Mouse (Mus musculus) midbrain, embryonic 12.5 days (tissue): ENCODE measurements around the gene Col4a5. TPM values are rescaled to one million over a fixed set of nuclear protein-coding genes. Genes with fewer than 3 reads are reported as not detected.

Experiments used
- ATAC-seq: fragments of 200-750 bp; cut with Nextera tagmentation; 2 replicates; pipeline ENCODE4 v1.8.0; 2017; ENCODE audit warnings: low read depth, moderate TSS enrichment, moderate library complexity; ENCODE audit not compliant: low FRiP score
- H3K27ac ChIP-seq: fragments of 300-500 bp; sonication (generic); replicated peaks from 2 replicates; pipeline ENCODE4 v1.5.1; 2016; ENCODE audit warnings: mild to moderate bottlenecking
- H3K27me3 ChIP-seq: fragments of 300-500 bp; sonication (generic); 2 replicates; pipeline ENCODE4 v1.6.1; 2016; ENCODE audit warnings: mild to moderate bottlenecking
- H3K36me3 ChIP-seq: fragments of 300-500 bp; sonication (generic); 2 replicates; pipeline ENCODE4 v1.6.1; 2016
- H3K4me1 ChIP-seq: fragments of 300-500 bp; sonication (generic); 2 replicates; pipeline ENCODE4 v1.6.1; 2016
- H3K4me2 ChIP-seq: fragments of 300-500 bp; sonication (generic); replicated peaks from 2 replicates; pipeline ENCODE4 v1.6.1; 2016; ENCODE audit warnings: mild to moderate bottlenecking, moderate library complexity
- H3K4me3 ChIP-seq: fragments of 300-500 bp; sonication (generic); 2 replicates; pipeline ENCODE4 v1.5.1; 2016; ENCODE audit warnings: mild to moderate bottlenecking
- H3K9ac ChIP-seq: fragments of 300-500 bp; sonication (generic); replicated peaks from 2 replicates; pipeline ENCODE4 v1.6.1; 2016; ENCODE audit warnings: mild to moderate bottlenecking, moderate library complexity
- H3K9me3 ChIP-seq: fragments of 300-500 bp; sonication (generic); 2 replicates; pipeline ENCODE4 v1.6.1; 2016; ENCODE audit warnings: mild to moderate bottlenecking
- WGBS: fragments of 180-500 bp; shearing (Covaris S2); methylation state at CpG from one replicate; pipeline ENCODE4 v1.1.7; 2016; 5-methylcytosine and 5-hydroxymethylcytosine counted together
- polyA plus RNA-seq: library from polyadenylated mRNA; unstranded; fragments of >200 nt; fragmentation: Nextera tagmentation; extraction: Ambion mirVana; gene quantifications from 2 replicates; pipeline ENCODE4 v1.2.1, GENCODE M21; 2016

Col4a5 gene
- polyA plus RNA-seq, 1 experiment from 2014 or later: 15.5 TPM

DNA sequence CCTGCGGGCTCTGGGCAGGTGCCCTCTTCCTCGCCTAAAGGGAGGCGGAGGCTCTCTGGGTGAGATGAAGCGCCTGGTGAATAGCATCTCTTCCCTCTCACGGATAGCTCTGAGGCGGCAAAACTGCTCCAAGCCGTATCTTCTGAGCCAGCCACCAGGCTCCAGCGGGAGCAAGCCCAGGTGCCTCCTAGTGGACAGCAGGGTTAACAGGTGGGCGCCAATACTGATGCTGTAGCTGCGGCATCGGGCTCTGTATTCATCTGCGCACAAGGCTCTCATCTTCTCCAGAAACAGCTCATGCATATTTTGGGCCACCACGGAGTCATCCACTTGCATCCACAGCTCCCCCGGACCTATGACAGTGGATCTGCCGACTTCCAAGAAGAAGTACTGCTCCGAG, 248.8 kb downstream of the Col4a5 start:
- peaks cover 72% of the 10 kb centered on the region for H3K27me3 ChIP-seq
- no peak overlapping the region for H3K27ac ChIP-seq
- H3K4me2 ChIP-seq: peak overlapping the region; percentile 61
- H3K4me1 ChIP-seq: peaks cover 3% of the 10 kb centered on the region; the same call in 1 of the 2 replicates
- ATAC-seq: 0 out of 2 replicates have a peak, but pooled peaks have one; percentile 10
- no peaks in the 10 kb centered on the region for H3K9me3 ChIP-seq
- H3K4me3 ChIP-seq: peak overlapping the region; percentile 44
- 26% methylated on average over 16 of the region's 16 CpGs for WGBS
- H3K9ac ChIP-seq: no peak overlapping the region
- H3K36me3 ChIP-seq: no peaks in the 10 kb centered on the region

DNA sequence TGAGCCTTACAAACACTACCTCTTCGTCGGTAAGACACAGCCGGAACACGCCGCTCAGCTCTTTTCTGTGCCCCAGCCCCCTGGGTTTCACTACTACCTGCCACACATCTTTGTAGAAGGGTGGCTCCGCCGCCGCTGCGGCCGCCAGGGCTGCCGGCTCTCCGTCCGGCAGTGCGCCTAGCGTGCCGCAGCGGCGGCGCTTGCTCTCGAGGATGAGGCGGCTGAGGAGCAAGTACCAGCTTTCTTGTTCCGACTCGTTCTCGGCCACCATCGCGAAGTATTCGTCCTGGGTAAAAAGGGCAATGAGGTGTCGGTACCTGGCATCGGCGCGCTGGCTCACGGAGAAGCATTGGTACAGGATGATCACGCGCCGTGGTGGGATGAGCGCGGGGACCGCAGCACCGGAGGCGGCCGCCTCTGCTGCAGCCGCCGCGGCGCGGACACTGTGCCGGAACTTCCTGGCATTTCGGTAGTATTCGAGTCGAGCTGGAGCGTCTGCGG, 249.3 kb downstream of the Col4a5 start:
- Histone ChIP-seq H3K4me1 (peaks cover 3% of the 10 kb centered on the region; the same call in 1 of the 2 replicates), H3K4me2 (peak overlapping the region; percentile 61), H3K27me3 (peaks cover 72% of the 10 kb centered on the region), H3K36me3 (no peaks in the 10 kb centered on the region), H3K27ac (no peak overlapping the region), H3K9me3 (no peaks in the 10 kb centered on the region), H3K9ac (no peak overlapping the region), H3K4me3 (peak overlapping the region; percentile 44)
- peak; percentile 39; the same call in 1 of the 2 replicates for ATAC-seq
- whole genome bisulfite sequencing: 25% methylated on average over 51 of the region's 52 CpGs

DNA sequence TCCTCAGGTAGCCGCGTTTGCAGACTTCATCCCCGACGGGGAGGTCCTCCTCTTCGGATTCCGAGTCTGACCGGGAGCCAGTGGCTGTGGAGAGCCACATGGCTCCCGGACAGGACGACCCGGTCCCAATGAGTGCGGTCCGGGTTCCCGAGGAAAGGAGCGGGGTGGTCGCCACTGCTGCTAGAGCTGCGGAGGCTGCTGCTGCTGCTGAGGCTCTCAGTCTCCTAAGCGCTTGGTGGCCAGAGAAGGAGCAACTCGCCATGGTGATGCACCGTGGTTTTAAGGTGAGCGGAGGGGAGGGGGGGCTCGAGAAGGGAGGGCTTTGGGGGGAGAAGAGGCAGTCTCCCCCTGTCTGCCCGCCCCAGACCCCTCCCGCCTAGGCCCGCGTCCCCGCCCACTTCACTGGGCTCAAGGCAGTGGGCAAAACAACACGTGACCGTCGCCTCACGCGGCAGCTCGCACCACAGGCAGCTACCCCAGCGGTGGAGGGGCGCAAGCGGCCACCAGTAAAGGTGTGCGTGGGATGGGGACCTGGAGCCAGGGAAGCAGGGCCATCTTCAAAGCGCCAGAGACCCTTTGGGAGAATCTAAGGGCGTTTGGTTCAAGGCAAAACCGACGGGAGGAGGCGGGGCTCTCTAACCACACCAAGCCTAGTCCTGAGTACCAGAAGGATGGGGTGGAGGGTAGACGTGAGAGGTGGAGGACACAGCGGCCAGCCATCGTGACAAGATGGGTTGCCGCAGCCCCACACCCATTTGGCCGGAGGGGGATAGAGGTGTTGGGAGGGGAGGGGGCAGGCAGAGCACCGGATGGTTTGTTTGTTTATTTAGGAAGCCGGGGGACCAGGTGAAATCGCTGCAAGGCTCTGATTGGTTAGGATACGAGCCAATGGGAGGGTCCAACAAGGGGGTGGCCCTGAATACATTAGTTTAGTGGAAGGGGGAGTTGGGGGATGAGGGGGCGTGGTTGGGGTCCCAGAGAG, 250.0 kb downstream of the Col4a5 start, which contains the start of gene Irs4:
TSS of gene Irs4 (minus strand) at position 327 of the 982 bp plus-strand sequence.
- Histone ChIP-seq H3K9ac (no peak within 1 kb of the TSS), H3K4me1 (peaks cover 3% of the 10 kb centered on the region; the same call in 1 of the 2 replicates), H3K4me2 (peak within 1 kb of the TSS; percentile 61), H3K4me3 (peak within 1 kb of the TSS; percentile 44), H3K27me3 (peaks cover 68% of the 10 kb centered on the region), H3K27ac (no peak within 1 kb of the TSS), H3K9me3 (no peaks in the 10 kb centered on the region), H3K36me3 (no peaks in the 10 kb centered on the region)
- 27% methylated on average over 46 of the region's 51 CpGs for WGBS
- ATAC-seq: peak; percentile 81

DNA sequence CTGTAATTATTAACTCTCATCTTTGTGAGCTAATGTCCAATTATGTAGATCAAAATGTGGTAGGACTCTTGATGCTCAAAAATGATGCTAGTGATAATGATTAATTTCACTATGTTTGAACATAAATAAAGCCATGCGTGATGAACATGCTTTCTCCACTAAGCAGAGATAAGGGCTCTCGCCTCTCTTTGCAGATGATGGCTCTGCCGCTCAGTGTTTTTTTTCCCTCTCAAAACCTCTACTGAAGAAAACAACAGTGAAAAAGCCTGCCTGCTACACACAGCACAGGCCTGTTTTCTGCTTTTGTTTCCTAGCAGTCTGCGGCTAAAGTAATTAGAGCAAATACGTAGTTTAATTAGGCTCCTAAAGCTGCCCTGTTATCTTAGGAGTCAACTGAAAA, 254.4 kb downstream of the Col4a5 start:
- H3K9me3 ChIP-seq: no peaks in the 10 kb centered on the region
- no peak overlapping the region for H3K4me3 ChIP-seq
- peaks cover 26% of the 10 kb centered on the region for H3K27me3 ChIP-seq
- ATAC-seq: no peak
- H3K4me1 ChIP-seq: no peaks in the 10 kb centered on the region
- H3K36me3 ChIP-seq: no peaks in the 10 kb centered on the region
- no peak overlapping the region for H3K27ac ChIP-seq
- H3K9ac ChIP-seq: no peak overlapping the region
- no peak overlapping the region for H3K4me2 ChIP-seq
- WGBS: 59% methylated on average over 5 of the region's 5 CpGs

Other genes starting within 250 kb of the Col4a5 start
- 2.4 and 2.8 TPM in 2 replicates for gene Col4a6, start 1.3 kb upstream of the Col4a5 start, polyA plus RNA-seq
- gene Irs4, start 249.9 kb downstream of the Col4a5 start, polyA plus RNA-seq: 0.63 and 0.96 TPM in 2 replicates